Mouse (Mus musculus): ENCODE measurements around the gene S100a4.

GRCm38 (mm10) chr3:90614611-90615251, 11.2 kb downstream of the S100a4 start:
- TF ChIP-seq POLR2A (IDR thresholded peaks at IDR 0.05; ENCODE audit: insufficient read depth, low read length) (no peak), CTCF (IDR thresholded peaks at IDR 0.05; ENCODE audit: low read depth, low read length) (no peak)
